Mouse (Mus musculus): Measurements from ENCODE around the gene Elmsan1.

The Elmsan1 gene

DNA sequence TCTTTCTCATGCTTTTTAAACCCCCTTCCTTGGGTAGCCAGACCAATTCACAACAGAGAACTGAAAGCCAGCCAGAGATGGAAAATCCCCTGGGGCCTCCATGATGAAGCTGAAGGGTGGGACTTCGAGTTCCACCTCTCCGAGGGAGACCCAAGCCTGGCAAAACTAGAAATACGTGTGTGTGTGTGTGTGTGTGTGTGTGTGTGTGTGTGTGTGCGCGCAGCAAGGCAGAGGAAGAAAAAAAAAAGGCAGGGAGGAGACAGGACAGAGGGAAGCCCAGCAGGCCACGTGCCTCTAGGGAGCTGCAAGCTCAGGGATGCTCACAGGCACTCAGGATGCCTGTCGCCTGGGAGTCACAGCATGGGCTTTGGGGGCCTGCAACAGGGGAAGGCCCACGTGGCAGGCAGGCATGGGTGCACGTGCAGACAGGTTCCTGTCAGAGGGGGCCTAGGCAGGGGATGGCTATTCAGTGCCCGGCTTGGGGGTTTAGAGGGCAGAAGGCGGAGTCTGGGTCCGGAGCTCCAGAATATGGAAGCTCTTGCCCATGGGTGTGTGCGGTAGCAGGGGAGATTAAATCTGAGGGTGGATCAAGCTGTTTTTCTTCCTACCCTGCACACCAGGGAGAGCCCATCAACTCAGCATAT lies 42.4 kb downstream of the Elmsan1 start:
- no peak for DNase-seq (ENCODE audit: inconsistent ontology term)

GRCm38 (mm10) chr12:84175659-84176061 lies 43.0 kb downstream of the Elmsan1 start:
- peak; percentile 90 for DNase-seq (ENCODE audit: inconsistent ontology term)

DNA sequence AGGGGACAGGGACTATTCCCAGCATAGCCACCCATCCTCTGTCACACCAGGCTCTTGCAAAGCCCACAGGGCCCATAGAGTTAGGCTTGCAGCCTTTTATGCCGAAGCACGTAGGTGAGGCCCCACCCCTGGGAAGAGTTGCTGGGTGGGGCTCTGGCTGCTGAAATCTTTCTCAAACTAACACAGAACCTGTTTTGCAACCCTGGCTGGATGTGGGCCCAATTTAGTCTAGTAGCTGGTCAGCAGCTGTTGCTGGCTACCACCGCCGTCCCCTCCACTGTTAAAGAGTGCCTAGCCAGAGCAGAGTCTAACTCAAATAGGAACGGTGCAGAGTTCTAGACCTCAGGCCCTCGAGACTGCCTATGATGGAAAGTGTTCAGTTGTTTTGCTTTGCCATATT lies 43.8 kb downstream of the Elmsan1 start:
- peak; percentile 23 for DNase-seq (ENCODE audit: inconsistent ontology term)

DNA sequence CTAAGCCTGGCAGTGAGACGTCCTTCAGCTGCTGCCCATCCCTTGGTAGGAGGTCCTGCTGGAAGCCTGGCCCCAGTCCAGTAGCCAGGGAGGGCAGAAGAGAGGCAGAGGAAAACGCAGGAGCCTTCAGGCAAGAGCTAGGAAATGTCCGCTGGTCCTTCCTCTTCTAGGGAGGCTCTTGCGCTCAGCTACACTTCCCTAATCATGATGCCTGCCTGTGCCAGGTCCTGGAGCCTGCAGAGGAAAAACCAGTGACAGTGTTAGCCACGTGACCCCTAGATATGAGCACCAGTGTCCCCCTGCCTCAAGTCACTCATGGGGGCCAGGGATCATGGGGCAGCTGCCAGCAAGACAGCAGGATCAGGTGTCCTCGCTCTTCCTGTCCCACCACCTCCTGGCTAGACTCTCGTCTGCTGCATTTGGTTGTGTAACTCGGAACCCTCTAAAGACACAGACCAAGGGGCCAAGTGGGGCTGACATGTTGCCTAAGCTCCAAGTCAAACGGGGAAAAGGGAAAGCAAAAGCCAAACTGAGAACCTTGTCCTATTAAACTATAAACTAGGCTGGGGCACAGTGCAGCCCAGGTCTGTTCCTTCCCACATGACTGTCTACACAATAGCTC lies 44.4 kb downstream of the Elmsan1 start:
- peak; percentile 23 for DNase-seq (ENCODE audit: inconsistent ontology term)

DNA sequence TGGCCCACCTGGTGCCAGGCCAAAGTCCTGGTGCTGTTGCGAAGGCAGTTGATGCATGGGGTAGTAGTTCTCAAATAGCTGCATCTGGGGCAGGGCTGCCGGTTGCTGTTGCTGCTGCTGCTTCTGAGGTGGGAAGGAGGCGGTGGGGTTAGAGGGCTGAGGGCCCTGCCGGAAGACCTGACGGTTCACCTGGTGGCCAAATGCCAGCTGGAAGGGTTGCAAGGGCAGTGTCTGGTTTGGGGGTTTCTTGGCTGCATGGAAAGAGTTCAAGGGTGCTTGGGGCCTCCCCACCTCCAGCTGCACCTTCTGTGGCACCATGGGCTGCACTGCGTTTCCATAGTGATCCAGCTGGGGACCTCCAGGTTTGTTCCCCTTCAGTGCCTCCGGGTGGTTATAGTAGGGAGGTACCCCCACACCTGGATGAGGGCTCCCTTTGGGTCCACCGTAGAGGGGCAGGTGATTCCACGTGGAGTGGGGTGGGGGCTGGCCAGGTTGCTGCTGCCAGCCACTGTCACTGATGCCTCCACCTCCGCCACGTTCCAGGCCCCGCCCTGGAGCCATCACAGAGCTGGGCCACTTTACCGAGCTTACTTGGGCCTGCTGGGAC lies 45.3 kb downstream of the Elmsan1 start:
- no peak for DNase-seq (ENCODE audit: inconsistent ontology term)

- DNase-seq (ENCODE audit: inconsistent ontology term) = no peak
These were observed 45.8 kb downstream of the Elmsan1 start for GRCm38 (mm10) chr12:84172862-84173261.

DNA sequence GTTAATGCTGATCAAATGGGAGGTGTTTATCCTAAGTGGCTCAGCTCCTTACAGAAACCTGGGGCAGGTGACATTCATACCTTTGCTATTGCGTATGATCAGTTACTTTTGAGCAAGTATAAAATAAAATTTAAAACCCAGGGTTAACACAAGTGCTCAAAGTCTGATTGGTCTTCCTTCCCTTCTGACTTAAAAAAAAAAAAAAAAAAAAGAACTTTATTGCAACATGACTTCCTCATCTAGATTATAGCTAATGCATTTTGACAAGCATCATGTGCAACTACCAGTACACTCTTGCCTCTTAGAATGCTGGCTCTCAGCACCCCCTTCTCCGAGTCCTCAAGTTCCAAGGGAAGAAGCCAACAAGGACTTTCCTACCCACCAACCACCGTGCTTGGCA lies 46.5 kb downstream of the Elmsan1 start:
- no peak for DNase-seq (ENCODE audit: inconsistent ontology term)

GRCm38 (mm10) chr12:84170610-84171009 lies 48.1 kb downstream of the Elmsan1 start:
- DNase-seq (ENCODE audit: inconsistent ontology term) = no peak

GRCm38 (mm10) chr12:84165631-84166373 lies 52.9 kb downstream of the Elmsan1 start:
- peak; percentile 25 for DNase-seq (ENCODE audit: inconsistent ontology term)

GRCm38 (mm10) chr12:84163586-84164110 lies 55.0 kb downstream of the Elmsan1 start:
- DNase-seq (ENCODE audit: inconsistent ontology term) = no peak

DNA sequence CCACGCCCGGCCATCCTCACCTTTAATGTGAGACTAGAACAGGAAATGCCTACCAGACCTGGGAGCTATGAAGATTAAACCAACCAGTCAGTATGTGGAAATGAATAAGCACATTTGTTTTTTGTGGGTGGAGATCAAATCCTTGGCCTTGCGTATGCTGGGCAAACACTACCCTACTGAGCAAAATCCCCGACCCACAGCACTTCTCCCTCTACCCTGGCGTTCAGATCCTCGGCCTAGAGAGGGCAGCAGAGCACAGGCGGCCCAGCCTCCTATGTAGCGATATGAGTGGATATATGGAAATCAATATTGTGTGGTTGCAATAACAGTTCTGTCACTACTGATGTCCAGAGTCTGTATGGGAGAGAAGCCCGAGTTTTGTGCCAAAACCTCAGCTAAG lies 55.5 kb downstream of the Elmsan1 start:
- DNase-seq (ENCODE audit: inconsistent ontology term) = no peak

DNA sequence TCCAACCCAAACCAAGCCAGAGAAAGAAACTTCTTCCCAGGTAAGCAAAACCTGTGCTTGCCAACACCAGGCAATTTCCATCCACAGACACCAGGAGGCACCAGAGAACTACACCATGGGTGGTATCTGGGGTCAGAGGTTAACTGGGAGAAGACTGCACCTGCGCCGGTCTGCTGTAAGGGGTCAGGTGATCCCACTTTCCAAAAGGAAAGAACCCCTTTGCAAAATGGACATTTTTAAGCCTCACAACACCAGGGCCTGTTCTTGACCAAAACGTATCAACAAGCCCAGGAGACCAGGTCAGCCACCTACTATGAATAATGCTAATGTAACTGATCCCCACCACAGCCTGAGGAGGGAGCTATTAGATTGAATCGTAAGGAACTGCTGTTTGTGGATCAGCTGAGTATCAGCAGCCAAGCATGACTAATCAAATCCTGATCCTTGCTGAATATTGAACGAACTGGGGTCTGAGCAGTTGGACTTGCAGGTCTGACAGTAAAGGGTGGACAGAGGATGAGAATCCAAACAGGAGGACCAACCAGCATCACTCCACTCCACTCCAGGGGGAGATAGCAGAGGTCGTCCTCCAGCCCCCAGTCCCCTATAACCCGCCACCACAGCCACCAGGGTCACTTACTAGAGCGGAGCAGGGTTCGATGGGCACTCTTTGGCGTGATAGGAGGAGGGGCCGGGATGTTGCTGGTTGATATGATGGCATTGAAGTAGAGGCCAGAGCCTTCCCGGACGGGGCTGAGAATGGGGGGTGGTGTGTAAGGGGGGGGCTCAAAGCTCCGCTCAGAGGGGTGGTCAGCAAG lies 56.9 kb downstream of the Elmsan1 start:
- DNase-seq (ENCODE audit: inconsistent ontology term) = no peak

DNA sequence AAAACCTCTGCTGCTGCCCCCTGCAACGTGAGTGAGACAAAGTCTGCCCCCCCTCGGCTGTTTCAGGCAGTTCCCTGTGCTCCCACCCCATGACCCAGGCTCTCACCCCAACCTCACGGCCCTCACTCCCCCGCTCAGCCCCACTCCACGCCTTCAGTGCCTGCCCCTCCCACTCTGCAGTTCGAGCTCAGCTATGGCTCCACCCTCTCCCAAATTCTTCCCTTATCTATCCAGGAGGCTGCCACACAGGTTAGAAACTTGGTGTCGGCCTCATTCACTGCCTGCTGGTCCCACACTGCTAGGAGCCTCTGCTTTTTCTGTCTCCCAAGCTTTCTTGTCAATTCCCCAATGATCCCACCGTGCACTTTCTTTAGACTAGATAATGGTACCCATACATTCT lies 57.6 kb downstream of the Elmsan1 start:
- DNase-seq (ENCODE audit: inconsistent ontology term) = no peak

- DNase-seq (ENCODE audit: inconsistent ontology term) = no peak
These were observed 58.2 kb downstream of the Elmsan1 start for GRCm38 (mm10) chr12:84160491-84160890.

GRCm38 (mm10) chr12:84158156-84158555 lies 60.5 kb downstream of the Elmsan1 start:
- no peak for DNase-seq (ENCODE audit: inconsistent ontology term)

DNA sequence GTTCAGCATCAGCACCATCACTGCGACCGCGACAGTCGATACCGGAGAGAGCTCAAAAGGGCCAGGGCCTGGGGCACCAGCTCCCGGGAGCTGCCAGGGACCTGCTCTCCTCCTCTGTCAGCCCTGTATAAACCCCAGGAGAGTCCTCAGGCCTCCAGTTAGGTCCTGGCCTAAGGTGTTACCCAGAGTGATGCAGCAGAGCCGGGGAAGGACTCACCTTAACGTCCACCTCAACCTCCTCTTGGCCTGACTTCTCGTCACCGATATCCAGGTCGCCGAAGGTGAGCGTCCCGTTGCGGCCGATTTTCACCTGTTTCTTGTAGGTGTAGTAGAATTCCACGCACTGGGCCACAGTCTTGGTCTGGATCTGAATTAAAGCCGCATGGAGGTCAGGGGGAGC lies 62.5 kb downstream of the Elmsan1 start:
- no peak for DNase-seq (ENCODE audit: inconsistent ontology term)

- no peak for DNase-seq (ENCODE audit: inconsistent ontology term)
These were observed 63.2 kb downstream of the Elmsan1 start for GRCm38 (mm10) chr12:84155523-84155871.

DNA sequence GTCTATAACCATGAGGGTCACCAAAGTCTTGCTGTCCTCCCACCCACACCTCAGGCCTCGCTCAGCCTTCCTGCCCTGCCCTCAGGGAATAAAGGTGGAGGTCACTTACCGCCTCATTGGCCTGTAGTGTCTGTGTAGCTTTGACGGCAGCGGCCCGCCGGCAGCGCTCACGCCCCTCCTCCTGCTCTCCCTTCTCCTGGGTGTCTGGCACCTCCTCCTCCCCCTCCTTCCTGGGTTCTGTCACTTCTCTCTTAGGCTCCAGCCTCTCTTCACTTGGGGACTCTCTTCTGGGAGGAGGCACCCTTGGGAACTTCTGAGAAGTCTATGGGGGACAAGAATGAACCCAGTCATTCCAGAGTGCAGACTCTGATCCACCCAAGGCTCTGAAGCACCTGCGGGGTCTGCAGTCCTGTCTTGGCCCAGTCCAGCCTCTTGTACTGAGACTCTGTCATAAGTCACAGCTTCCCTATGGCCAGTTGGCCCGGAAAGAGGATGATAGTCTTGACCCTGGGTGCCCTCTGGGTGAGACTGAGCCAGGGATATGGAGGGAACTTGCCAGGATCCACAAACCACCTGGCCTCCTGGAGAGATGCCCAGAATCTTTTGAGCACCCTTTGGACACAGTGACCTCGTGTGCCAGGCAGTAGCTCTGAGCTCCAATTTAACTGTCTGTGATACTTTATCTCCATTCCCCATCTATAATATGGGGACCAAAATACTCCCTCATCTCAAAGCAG lies 63.7 kb downstream of the Elmsan1 start:
- peak; percentile 45 for DNase-seq (ENCODE audit: inconsistent ontology term)

- no peak for DNase-seq (ENCODE audit: inconsistent ontology term)
These were observed 65.3 kb downstream of the Elmsan1 start for GRCm38 (mm10) chr12:84153414-84153813.

GRCm38 (mm10) chr12:84152352-84153190 lies 66.1 kb downstream of the Elmsan1 start:
- no peak for DNase-seq (ENCODE audit: inconsistent ontology term)

All from Muller cell, postnatal 12 days (primary cell).